Mouse (Mus musculus) heart, postnatal 0 days (tissue): ENCODE measurements around the gene Syce1.

Experiments used
- CTCF ChIP-seq: IDR thresholded peaks from 2 replicates; pipeline ENCODE4 v1.5.1; 2016; ENCODE audit warnings: antibody characterized with exemption, control low read depth, low read depth
- EP300 ChIP-seq: IDR thresholded peaks from 2 replicates; pipeline ENCODE4 v1.6.1; 2016; ENCODE audit warnings: antibody characterized with exemption, low read depth

GRCm38 (mm10) chr7:140780548-140780947 is 7.1 kb downstream of the Syce1 start:
- TF ChIP-seq CTCF (no peak), EP300 (no peak)
